ENCODE assay signal across 8 mouse cellular contexts in the genomic region with DNA sequence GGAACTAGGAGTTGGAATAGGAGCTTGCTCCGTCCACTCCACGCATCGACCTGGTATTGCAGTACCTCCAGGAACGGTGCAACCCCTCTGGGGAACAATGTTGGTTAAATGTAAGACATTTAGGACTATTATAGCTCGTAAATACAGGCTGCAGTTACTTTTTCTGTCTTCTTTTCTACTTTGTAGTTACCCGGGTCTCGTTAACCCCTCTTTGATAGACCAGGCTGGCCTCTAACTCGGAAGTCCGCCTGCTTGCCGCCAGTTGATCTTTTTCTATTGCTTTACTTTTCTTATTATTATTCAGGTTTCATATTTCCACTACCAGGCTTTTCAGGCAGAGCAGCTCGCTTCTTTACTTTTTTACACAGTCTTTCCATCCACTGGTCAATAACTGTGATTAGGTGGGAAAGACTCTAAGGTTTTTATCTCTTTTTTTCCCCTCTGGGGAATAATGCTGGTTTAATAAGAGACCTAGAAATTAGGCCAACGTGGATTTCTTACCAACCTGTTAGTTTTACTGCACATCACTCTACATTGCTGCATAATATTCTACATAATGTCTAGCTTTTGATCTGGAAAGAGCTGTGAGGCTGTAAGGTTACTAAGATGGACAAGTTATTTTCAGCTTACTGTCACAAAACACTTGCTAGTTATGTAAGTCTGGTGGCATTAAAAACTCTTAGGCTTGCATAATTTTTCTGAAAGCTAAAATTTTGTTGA. TPM values are rescaled to one million over a fixed set of nuclear protein-coding genes. Genes with fewer than 3 reads are reported as not detected.
A peak's percentile ranks its signal among the peaks of the same experiment; 100 is the strongest.
DNase-seq lines count a peak whose midpoint lies in the region; ATAC-seq and TF ChIP-seq lines count a peak whose summit lies in the region.

No protein-coding gene starts in this region.

- peak; percentile 51 for DNase-seq in layer of hippocampus, adult 9-11 months
- no peak for DNase-seq in layer of hippocampus, postnatal 36 days
- DNase-seq in Patski (ENCODE audit: low read depth, low spot score): no peak
- peak; percentile 74 for DNase-seq in forebrain, embryonic 10.5 days (ENCODE audit: extremely low spot score, low spot score)
- no peak for DNase-seq in layer of hippocampus, postnatal 25 days (ENCODE audit: extremely low spot score in 1 of 2, low spot score in 1 of 2)
- DNase-seq in cerebellum, postnatal 4 days (ENCODE audit: low spot score in 2 of 2): no peak

- peak overlapping the region; percentile 96 for H3ac ChIP-seq in myocyte (ENCODE audit: control insufficient read depth, insufficient read length)

- ATAC-seq in Patski: peak; percentile 74
- peak; percentile 88 for ATAC-seq in limb, embryonic 12.5 days (ENCODE audit: insufficient number of reproducible peaks, insufficient read depth, low FRiP score, low TSS enrichment, low read depth)

- H3K36me3 ChIP-seq in forebrain, embryonic 10.5 days (replicated peaks): no peaks in the 10 kb centered on the region
- no peaks in the 10 kb centered on the region for H3K36me3 ChIP-seq in limb, embryonic 12.5 days
- no peaks in the 10 kb centered on the region for H3K36me3 ChIP-seq in myocyte (ENCODE audit: control insufficient read depth, insufficient read depth)

- in situ Hi-C loops in Patski (cut with MboI; ENCODE audit: low pct_unique_long_range_greater_than_20kb): loop anchor here (10.0 kb wide), 1 partner anchor 590 kb away; no protein-coding TSS in a partner anchor

- POLR2A ChIA-PET in Patski (lab: Charles Lee): interaction anchor here (1.9 to 2.5 kb wide), 2 partner anchors 10 to 18 kb away, joined by 5 to 20 read pairs; no protein-coding TSS in a partner anchor

- no peaks in the 10 kb centered on the region for H3K79me2 ChIP-seq in myocyte (ENCODE audit: control insufficient read depth, insufficient read depth)

- TF ChIP-seq CTCF in Patski (IDR thresholded peaks at IDR 0.05): no peak

- CTCF ChIA-PET in Patski (lab: Charles Lee): no interaction called here

- H3K4me3 ChIP-seq in forebrain, embryonic 10.5 days: peak overlapping the region; percentile 56; the same call in 1 of the 2 replicates
- H3K4me3 ChIP-seq in limb, embryonic 12.5 days (replicated peaks): peak overlapping the region; percentile 43
- peak overlapping the region; percentile 30 for H3K4me3 ChIP-seq in myocyte

- H3K27me3 ChIP-seq in Patski (no peaks in the 10 kb centered on the region), myocyte (ENCODE audit: control insufficient read depth, insufficient read depth, insufficient read length) (no peaks in the 10 kb centered on the region)
- peaks cover 8% of the 10 kb centered on the region; the same call in 1 of the 2 replicates for H3K27me3 ChIP-seq in forebrain, embryonic 10.5 days (ENCODE audit: poor library complexity, severe bottlenecking)
- H3K27me3 ChIP-seq in limb, embryonic 12.5 days: no peaks in the 10 kb centered on the region

- no peaks in the 10 kb centered on the region for H3K9me3 ChIP-seq in forebrain, embryonic 10.5 days
- H3K9me3 ChIP-seq in limb, embryonic 12.5 days: no peaks in the 10 kb centered on the region

- no peak overlapping the region for H3K9ac ChIP-seq in limb, embryonic 12.5 days (replicated peaks)

- peak; percentile 73 for TF ChIP-seq POLR2A in myocyte (IDR thresholded peaks at IDR 0.05; ENCODE audit: insufficient read length, low read depth)

- H3K4me2 ChIP-seq in limb, embryonic 12.5 days: peak overlapping the region; percentile 63; the same call in 1 of the 2 replicates
- peak overlapping the region; percentile 71 for H3K4me2 ChIP-seq in myocyte (ENCODE audit: low read depth)

- 0 out of 2 replicates have a peak overlapping the region, but pooled peaks have one; percentile 100 for H3K27ac ChIP-seq in forebrain, embryonic 10.5 days
- peak overlapping the region; percentile 51; the same call in 1 of the 2 replicates for H3K27ac ChIP-seq in limb, embryonic 12.5 days

- WGBS in forebrain, embryonic 10.5 days: under 1% methylated on average over 12 of the region's 12 CpGs
- WGBS in limb, embryonic 12.5 days: 0% methylated on average over 12 of the region's 12 CpGs

- 0 out of 2 replicates have a peak, but pooled peaks cover 8% of the 10 kb centered on the region for H3K4me1 ChIP-seq in forebrain, embryonic 10.5 days
- no peaks in the 10 kb centered on the region for H3K4me1 ChIP-seq in limb, embryonic 12.5 days (replicated peaks)

TF ChIP-seq in myocyte, 11 proteins besides CTCF, POLR2A, EP300 and RAD21:
- 0 out of 2 replicates have a peak, but pooled peaks have one; percentile 28 for TF ChIP-seq CEBPB (IDR thresholded peaks at IDR 0.05; ENCODE audit: insufficient read depth, poor library complexity, severe bottlenecking)
- TF ChIP-seq MYOD1 (IDR thresholded peaks at IDR 0.05; ENCODE audit: control insufficient read depth in 1 of 3, insufficient read length in 2 of 3, low read depth in 2 of 3): no peak
- TF ChIP-seq POLR2AphosphoS2 (IDR thresholded peaks at IDR 0.05; ENCODE audit: insufficient read length, low read depth): peak; percentile 53

RNA-seq across cellular contexts. Expression of gene Mreg, which starts 32.4 kb away (rescaled TPM):
- total RNA-seq in layer of hippocampus, postnatal 36 days (2021): 1 to 10 TPM; 3.4 to 4.2 TPM
- polyA plus RNA-seq in Patski (2021) (0.74 TPM), myocyte (2012; fragmentation: generic; extraction: Trizol) (2.0 TPM)
- polyA plus RNA-seq in forebrain, embryonic 10.5 days (2016; fragmentation: Nextera tagmentation; extraction: Ambion mirVana): 3.3 and 4.1 TPM in 2 replicates
- 2.4 and 2.8 TPM in 2 replicates for polyA plus RNA-seq in limb, embryonic 12.5 days (2016; fragmentation: Nextera tagmentation; extraction: Ambion mirVana)
- total RNA-seq in layer of hippocampus, postnatal 25 days (2021): 1 to 10 TPM; 3.5 to 4.0 TPM

RNA-seq across cellular contexts. Expression of gene Pecr, which starts 39.6 kb away (rescaled TPM):
- total RNA-seq in layer of hippocampus, postnatal 36 days (2021): 1 to 10 TPM; 4.4 to 4.8 TPM
- polyA plus RNA-seq in Patski (2021) (27.2 TPM), myocyte (2012; fragmentation: generic; extraction: Trizol) (13.7 TPM)
- 22.5 and 23.5 TPM in 2 replicates for polyA plus RNA-seq in forebrain, embryonic 10.5 days (2016; fragmentation: Nextera tagmentation; extraction: Ambion mirVana)
- polyA plus RNA-seq in limb, embryonic 12.5 days (2016; fragmentation: Nextera tagmentation; extraction: Ambion mirVana): 30.1 and 31.4 TPM in 2 replicates
- total RNA-seq in layer of hippocampus, postnatal 25 days (2021): 1 to 10 TPM; 5.2 to 5.9 TPM

RNA-seq across cellular contexts. Expression of gene Tmem169, which starts 39.7 kb away (rescaled TPM):
- 10 to 100 TPM; 16.6 to 17.6 TPM for total RNA-seq in layer of hippocampus, postnatal 36 days (2021)
- polyA plus RNA-seq in Patski (2021) (1.4 TPM), myocyte (2012; fragmentation: generic; extraction: Trizol) (0.41 TPM)
- polyA plus RNA-seq in forebrain, embryonic 10.5 days (2016; fragmentation: Nextera tagmentation; extraction: Ambion mirVana): 3.1 and 3.3 TPM in 2 replicates
- polyA plus RNA-seq in limb, embryonic 12.5 days (2016; fragmentation: Nextera tagmentation; extraction: Ambion mirVana): 5.5 and 6.3 TPM in 2 replicates
- total RNA-seq in layer of hippocampus, postnatal 25 days (2021): 10 to 100 TPM; 18.0 to 20.6 TPM

Comparison
In these comparisons a context has a peak if more than half of its experiments do, and no peak if none do; other contexts are left out.
1. DNase-seq: peak in layer of hippocampus, adult 9-11 months (single experiment) and forebrain, embryonic 10.5 days (single experiment); none in layer of hippocampus, postnatal 36 days (0 of 2), Patski (single experiment), layer of hippocampus, postnatal 25 days (0 of 2) and cerebellum, postnatal 4 days (0 of 2).
2. Peak in every context shown above with its lines, with median percentiles within 50 percentile points of each other: H3K4me3 ChIP-seq.